Mouse (Mus musculus): ENCODE measurements at regions not wholly inside any gene's neighbourhood (a gene's known extent, or its start where the extent isn't known, plus 50 kb on each side); places are given as distances from the start of the nearest gene placed in this dataset.

GRCm38 (mm10) chr16:24143894-24144293 lies 155.2 kb upstream of the Bcl6 start:
- no peak for TF ChIP-seq CTCF (IDR thresholded peaks at IDR 0.05; ENCODE audit: low read depth, low read length)
- no peak for TF ChIP-seq POLR2A (IDR thresholded peaks at IDR 0.05; ENCODE audit: insufficient read depth, low read length)
- no peak for TF ChIP-seq EP300 (IDR thresholded peaks at IDR 0.05; ENCODE audit: insufficient read depth, low read depth, low read length)

Measured in ES-Bruce4 (cell line).